ENCODE assay signal across 10 mouse cellular contexts in the genomic region with DNA sequence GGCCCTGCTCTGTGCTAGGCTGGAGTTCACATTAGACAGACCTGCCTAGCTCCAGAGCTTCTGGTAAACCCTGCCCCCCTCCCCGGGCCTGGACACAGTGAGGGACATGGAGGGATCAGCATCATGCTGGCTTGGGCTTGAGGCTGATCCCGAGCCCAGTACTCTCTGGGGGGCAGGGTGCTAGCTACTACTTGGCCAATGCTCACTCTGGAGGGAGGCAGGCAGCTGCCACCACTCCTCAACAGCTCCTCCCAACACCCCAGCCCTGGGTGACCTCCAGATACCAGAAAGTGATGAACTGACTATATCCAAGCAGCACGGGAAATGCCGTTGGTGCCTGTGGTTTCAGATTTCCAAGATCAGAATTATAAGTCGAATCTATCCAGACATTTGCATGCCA. TPM values are rescaled to one million over a fixed set of nuclear protein-coding genes. Genes with fewer than 3 reads are reported as not detected.
DNase-seq lines count a peak whose midpoint lies in the region; ATAC-seq and TF ChIP-seq lines count a peak whose summit lies in the region.
"Had no signal": no experiment of that assay in that cellular context is flagged by ENCODE, and none has a peak within 500 bp of the region (broad histone marks: within the 10 kb centered on the region; RNA-seq: fewer than 3 reads in every experiment).

No protein-coding gene starts in this region.

- 0 out of 2 replicates have a peak, but pooled peaks have one; percentile 29 for ATAC-seq in forebrain, embryonic 15.5 days (replicated peaks)
- ATAC-seq: intestine, embryonic 15.5 days had no signal

- peaks cover 21% of the 10 kb centered on the region for H3K27me3 ChIP-seq in forebrain, embryonic 15.5 days
- H3K27me3 ChIP-seq in forebrain, embryonic 10.5 days (ENCODE audit: poor library complexity, severe bottlenecking), result peaks cover 50% of the 10 kb centered on the region
- H3K27me3 ChIP-seq in C2C12 (ENCODE audit: control insufficient read depth, insufficient read depth, insufficient read length), result no peaks in the 10 kb centered on the region

- TF ChIP-seq POLR2A in lung, adult 2 months (IDR thresholded peaks at IDR 0.05; ENCODE audit: borderline replicate concordance, extremely low read depth, low read depth, low read length), result no peak

- peaks cover 8% of the 10 kb centered on the region for H3K4me1 ChIP-seq in forebrain, embryonic 15.5 days
- peaks cover 18% of the 10 kb centered on the region for H3K4me1 ChIP-seq in forebrain, embryonic 10.5 days
- H3K4me1 ChIP-seq in lung, adult 2 months (ENCODE audit: control insufficient read depth, insufficient read depth, low read length), result no peaks in the 10 kb centered on the region

- no peaks in the 10 kb centered on the region for H3K79me2 ChIP-seq in C2C12 (ENCODE audit: control insufficient read depth, insufficient read depth)

- no peak for DNase-seq in forebrain, embryonic 10.5 days (ENCODE audit: extremely low spot score, low spot score)
- DNase-seq in kidney, adult 8-10 months, result peak; percentile 31 to 46
- DNase-seq in lung, adult 2 months, result peak; percentile 41
- no peak for DNase-seq in cerebellum, adult 8-10 months
- no peak for DNase-seq in B cell, adult 2 months
- DNase-seq in thymus, postnatal 14 days, result no peak

- no peaks in the 10 kb centered on the region for H3K36me3 ChIP-seq in forebrain, embryonic 15.5 days
- H3K36me3 ChIP-seq in forebrain, embryonic 10.5 days (replicated peaks), result no peaks in the 10 kb centered on the region
- no peaks in the 10 kb centered on the region for H3K36me3 ChIP-seq in C2C12 (ENCODE audit: control insufficient read depth, insufficient read depth)
- H3K36me3 ChIP-seq: intestine, embryonic 15.5 days; midbrain, embryonic 12.5 days had no signal

- H3K4me3 ChIP-seq in forebrain, embryonic 15.5 days, result no peak overlapping the region
- H3K4me3 ChIP-seq in forebrain, embryonic 10.5 days, result no peak overlapping the region
- no peak overlapping the region for H3K4me3 ChIP-seq in C2C12 (ENCODE audit: insufficient read depth, poor library complexity, severe bottlenecking)
- H3K4me3 ChIP-seq in lung, adult 2 months (replicated peaks; ENCODE audit: extremely low read depth, low read depth, low read length), result no peak overlapping the region
- H3K4me3 ChIP-seq: intestine, embryonic 15.5 days; midbrain, embryonic 12.5 days had no signal

- no peak overlapping the region for H3K9ac ChIP-seq in forebrain, embryonic 15.5 days (replicated peaks)
- H3K9ac ChIP-seq: intestine, embryonic 15.5 days; midbrain, embryonic 12.5 days had no signal

- H3K79me3 ChIP-seq in C2C12 (ENCODE audit: low read depth), result no peaks in the 10 kb centered on the region

- H3K9me3 ChIP-seq in forebrain, embryonic 15.5 days, result no peaks in the 10 kb centered on the region
- no peaks in the 10 kb centered on the region for H3K9me3 ChIP-seq in forebrain, embryonic 10.5 days
- H3K9me3 ChIP-seq: intestine, embryonic 15.5 days; midbrain, embryonic 12.5 days had no signal

- WGBS in forebrain, embryonic 15.5 days, result 71% methylated on average over 5 of the region's 5 CpGs
- WGBS in forebrain, embryonic 10.5 days, result 62% methylated on average over 5 of the region's 5 CpGs
- 26% methylated on average over 5 of the region's 5 CpGs for WGBS in lung, adult 2 months

- TF ChIP-seq CTCF in C2C12 (IDR thresholded peaks at IDR 0.05; ENCODE audit: control insufficient read depth, insufficient read depth, insufficient read length), result no peak
- TF ChIP-seq CTCF in lung, adult 2 months (IDR thresholded peaks at IDR 0.05; ENCODE audit: insufficient read depth, low read length), result no peak

- no peak overlapping the region for H3K4me2 ChIP-seq in forebrain, embryonic 15.5 days (replicated peaks)
- H3K4me2 ChIP-seq: intestine, embryonic 15.5 days; midbrain, embryonic 12.5 days had no signal

- H3ac ChIP-seq in C2C12 (ENCODE audit: control insufficient read depth, insufficient read length, low read depth), result no peak overlapping the region

- H3K27ac ChIP-seq in forebrain, embryonic 15.5 days (replicated peaks), result no peak overlapping the region
- no peak overlapping the region for H3K27ac ChIP-seq in forebrain, embryonic 10.5 days
- H3K27ac ChIP-seq: intestine, embryonic 15.5 days; midbrain, embryonic 12.5 days had no signal

TF ChIP-seq in C2C12, 6 proteins besides CTCF, POLR2A, EP300 and RAD21:
- TF ChIP-seq CEBPB (IDR thresholded peaks at IDR 0.05; ENCODE audit: low read depth) (no peak), MYOD1 (IDR thresholded peaks at IDR 0.05; ENCODE audit: control insufficient read depth, insufficient read length, low read depth) (peak; percentile 81)

RNA-seq across cellular contexts. Expression of a gene that starts 25.9 kb away (rescaled TPM):
- polyA plus RNA-seq in forebrain, embryonic 15.5 days (2015; fragmentation: Nextera tagmentation; extraction: Ambion mirVana), result 82.1 and 83.8 TPM in 2 replicates
- 78.3 and 80.9 TPM in 2 replicates for polyA plus RNA-seq in forebrain, embryonic 10.5 days (2016; fragmentation: Nextera tagmentation; extraction: Ambion mirVana)
- polyA plus RNA-seq in C2C12 (2012; fragmentation: generic; extraction: Trizol), result 39.7 TPM
- 6.0 and 10.7 TPM in 2 replicates for polyA plus RNA-seq in lung, adult 2 months (2012; rRNA removed)

Comparison
In these comparisons a context has a peak if more than half of its experiments do, and no peak if none do; other contexts are left out.
1. DNase-seq: peak in kidney, adult 8-10 months (2 of 2) and lung, adult 2 months (single experiment); none in forebrain, embryonic 10.5 days (single experiment), cerebellum, adult 8-10 months (single experiment), B cell, adult 2 months (0 of 2) and thymus, postnatal 14 days (single experiment).